Mouse (Mus musculus) spleen, postnatal 10 days (tissue): Measurements from ENCODE around the gene Kmt2b.

ENCODE experiments used
- DNase-seq, 2 experiments: peaks; one replicate each; pipeline ENCODE4 v3.0.0; 2021 to 2022; ENCODE audit warnings: low spot score in 2 of 2

The Kmt2b gene

DNA sequence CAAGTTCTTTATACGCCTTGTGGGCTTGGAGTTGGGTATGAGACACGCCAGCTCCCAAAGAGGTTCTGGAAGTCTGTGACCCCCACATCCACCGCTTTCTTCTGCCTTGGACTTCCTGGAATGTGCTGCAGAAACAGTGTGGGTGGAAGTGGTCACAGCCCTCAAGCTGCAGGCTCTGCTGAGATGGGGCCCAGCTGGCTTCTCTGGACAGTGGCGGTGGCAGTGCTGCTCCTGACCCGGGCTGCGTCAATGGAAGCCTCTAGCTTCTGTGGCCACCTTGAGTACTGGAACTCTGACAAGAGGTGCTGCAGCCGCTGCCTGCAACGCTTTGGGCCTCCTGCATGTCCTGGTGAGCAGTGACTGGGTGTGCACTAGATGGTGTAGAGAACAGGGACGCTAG lies 22.5 kb downstream of the Kmt2b start:
- DNase-seq = no peak

DNA sequence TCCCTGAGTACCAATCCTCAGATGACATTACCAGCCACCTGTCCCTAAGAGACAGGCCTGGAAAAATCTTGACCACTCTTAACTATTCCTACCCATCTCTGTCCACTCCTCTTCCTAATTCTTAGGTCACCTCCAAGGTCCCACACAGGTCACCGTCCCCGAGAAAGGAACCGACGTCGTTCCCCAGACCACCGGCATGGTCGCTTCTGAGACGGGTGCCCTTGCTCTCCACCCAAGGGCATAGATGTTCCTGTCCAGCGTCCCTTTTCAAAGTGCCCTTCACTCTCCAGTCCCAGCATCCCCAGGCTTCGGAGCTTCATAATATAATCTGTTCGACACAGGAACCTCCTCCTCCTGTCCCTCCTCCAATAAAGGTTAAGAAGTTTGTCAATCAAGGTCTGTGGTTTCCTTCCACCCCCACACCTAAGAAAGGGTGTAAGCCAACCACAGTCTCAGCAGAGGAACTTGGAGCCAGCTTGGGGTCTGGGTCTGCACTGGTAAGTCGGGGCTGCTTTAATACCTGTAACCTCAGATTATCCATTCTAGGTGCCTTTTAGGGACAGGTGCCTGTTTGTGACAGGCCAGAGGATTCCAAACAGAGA lies 23.5 kb downstream of the Kmt2b start, which contains the start of gene Igflr1:
Gene Igflr1 (plus strand): TSS at position 458 of the 602 bp plus-strand sequence.
- DNase-seq = no peak

DNA sequence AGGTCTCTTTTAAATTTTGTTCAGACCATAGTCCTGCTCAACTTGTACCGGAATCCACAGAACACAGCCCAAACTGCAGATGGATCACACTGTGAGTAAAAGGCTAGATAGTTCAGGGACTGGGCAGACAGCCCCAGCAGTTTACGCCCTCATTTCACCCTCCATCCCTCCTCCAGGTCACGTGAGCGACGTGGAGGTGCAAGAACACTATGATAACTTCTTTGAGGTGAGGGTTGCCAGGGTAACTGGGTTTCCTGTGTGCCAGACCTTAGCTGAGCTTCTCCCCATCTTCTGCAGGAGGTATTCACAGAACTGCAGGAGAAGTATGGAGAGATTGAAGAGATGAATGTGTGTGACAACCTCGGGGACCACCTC lies 24.6 kb downstream of the Kmt2b start:
- DNase-seq = peak in 1 of 2 experiments; percentile 43

DNA sequence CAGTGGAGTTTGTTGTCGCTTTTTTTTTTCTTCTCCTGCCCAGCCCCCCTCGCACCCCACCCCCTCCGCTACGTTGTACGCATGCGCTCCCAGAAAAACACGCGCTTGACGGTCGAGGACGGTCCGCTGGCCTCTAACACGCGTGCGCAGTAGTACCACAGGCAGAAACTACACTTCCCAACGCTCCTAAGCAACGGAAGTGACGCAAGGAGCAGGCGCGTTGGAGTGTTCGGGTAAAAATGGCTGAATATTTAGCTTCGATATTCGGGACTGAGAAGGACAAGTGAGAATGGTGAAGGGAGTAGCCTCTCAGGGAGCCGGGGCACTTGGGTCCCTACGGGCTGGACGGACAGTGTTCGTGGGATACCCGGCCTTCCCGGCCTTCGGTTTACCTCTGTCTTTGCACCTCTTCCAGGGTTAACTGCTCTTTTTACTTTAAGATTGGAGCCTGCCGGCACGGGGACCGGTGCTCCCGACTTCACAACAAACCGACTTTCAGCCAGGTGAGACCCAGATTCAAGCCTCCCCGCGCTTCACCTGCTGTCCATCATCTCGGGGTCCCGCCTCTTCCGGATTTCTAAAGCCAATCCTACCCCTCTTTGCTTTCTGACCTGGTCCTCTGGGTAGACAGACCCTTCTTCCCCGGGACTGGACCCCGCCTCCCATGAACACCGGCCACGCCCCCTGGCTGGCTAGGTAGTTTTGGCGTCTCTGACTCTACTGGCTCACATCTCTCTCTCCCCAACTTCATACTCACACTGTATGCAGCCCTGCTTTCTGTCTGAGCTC lies 25.2 kb downstream of the Kmt2b start, which contains the start of the genes U2af1l4, Gm49396 and Psenen:
Gene U2af1l4 (plus strand): TSS at position 185 of the 789 bp plus-strand sequence.
Gene Gm49396 (plus strand): TSS at position 228 of the 789 bp plus-strand sequence.
Gene Psenen (minus strand): TSS at position 511 of the 789 bp plus-strand sequence.
- peak; percentile 87 to 96 for DNase-seq

DNA sequence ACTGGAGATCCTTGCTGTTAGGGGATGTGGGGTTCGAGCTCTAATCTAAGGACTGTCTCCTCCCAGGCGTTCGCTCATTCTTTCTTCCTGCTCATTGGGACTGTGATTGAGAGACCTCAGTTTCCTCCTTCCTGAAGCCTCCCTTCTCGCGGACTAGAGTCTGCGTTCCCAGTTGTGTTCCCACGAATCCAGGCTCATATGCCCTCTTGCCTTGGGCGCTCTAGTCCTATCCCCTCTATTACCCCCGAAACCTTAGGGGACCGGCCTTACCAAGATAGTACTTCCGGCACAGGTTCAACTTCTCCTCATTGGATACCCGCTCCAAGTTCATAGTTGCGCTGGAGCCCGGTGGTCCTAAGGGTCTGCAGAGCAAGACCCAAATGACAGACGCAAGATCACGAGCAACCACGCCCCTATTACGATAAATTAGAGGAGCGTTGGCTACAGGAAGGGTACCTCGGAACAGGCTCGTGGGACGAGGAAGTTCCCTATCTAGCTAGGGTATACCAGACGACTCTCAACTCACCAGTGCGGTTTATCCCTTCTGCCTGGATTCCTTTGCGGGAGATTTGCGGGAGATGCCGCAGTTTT lies 25.9 kb downstream of the Kmt2b start:
- DNase-seq = no peak

DNA sequence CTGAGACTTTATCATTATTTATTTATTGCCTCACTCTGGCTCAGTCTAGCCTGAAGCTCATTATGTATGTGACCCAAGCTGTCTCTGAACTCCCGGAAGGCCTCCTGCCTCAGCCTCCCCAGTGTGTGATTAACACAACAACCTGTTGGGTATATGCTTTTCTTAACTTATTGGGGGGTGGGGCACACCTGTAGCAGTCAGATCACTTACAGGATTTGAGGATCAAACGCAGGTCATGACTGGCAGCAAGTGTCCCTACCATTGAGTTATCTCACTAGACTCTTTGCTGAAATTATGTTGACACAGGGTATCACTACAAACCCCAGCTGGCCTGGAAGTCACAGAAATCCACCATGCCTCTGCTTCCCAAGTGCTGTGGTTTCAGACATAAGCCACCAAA lies 28.2 kb downstream of the Kmt2b start:
- no peak for DNase-seq

DNA sequence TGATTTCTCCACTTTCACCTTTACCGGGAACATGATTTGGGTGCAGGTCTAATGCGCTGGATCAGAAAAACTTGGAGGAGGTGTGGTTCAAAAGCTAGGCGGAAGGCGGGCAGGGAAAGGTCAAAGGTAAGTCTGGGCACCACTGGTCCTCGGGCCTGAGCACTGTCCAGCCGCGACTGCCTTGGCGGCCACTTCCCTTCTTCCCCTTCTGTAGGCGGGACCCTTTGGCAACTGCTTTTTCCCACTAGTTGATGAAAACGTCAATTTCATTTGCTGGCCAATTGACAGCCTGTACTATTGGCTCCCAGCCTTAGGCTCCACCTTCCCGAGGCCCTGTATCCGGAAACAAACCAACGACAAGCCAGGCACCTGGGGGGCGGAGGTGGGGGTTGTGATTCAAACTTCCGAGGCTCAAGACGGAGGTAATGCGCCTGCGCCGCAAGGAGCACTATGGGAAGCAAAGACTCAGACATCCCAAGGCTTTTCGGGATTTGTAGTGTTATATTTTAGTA lies 29.0 kb downstream of the Kmt2b start, which contains the start of gene Lin37:
Gene Lin37 (minus strand): TSS at position 396 of the 512 bp plus-strand sequence.
- DNase-seq = peak; percentile 76 to 93

DNA sequence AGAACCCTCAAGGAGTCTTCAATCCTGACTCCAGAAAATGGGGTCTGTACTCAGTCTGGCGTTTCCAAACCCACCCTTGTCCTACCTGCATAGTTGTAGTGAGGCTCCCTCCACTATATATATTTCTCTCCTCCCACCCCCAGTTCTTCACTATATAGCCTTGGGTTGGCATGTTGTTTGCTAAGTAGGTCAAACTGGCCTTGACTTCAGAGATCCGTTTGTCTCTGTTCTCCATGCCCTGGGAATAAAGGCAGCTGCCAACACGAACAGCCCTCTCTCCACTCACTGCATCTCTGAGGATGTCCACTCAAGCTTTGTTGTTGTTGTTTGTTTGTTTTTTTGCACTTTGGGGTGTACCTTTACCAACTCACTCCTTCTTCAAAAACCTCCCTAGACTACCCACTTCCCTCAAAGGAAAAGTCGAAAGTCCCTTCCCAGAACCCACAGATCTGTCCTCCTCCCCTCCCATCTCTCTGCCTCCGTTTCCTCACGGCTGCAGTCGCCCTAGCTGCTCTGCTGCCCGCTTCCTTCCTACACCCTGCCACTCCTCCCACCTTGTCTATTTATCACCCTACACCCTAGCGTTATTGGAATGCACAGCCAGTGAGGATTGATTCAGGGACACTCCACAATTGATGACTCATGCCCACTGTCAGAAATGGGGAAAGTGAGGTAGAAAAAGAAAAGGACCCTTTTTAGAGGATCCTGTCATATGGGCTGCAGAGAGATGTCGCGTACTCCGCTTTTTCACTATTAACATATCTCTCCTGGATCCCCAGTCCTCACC lies 29.7 kb downstream of the Kmt2b start:
- DNase-seq = no peak

DNA sequence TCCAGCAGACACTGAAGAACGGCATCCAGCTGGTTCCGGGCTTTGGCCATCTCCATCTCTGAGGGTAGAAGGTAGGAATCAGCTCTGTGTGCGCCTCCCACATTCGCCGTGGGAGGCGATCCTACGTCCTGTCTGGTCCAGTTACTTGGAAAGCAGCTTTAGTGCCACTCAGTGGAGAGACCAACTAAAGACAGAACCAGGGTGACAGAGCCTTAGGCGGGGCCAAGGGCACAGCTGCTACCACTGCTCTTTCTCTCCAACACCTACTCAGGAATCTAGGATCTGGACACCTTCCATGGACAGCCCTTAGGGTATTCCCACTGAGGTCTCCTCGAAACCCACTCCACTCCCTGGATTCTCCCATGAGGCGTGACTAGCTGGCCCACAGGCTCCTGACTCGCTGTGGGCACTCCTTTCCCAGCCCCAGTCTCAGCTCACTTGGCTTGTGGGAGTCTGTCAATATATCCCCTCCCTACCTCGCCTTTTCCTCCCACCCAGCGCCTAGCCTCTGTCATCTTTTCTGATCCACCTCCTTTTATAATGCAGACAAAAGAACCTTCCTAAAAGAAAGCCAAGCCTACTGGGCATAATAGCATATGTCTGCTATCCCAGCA lies 30.5 kb downstream of the Kmt2b start:
- DNase-seq = no peak

DNA sequence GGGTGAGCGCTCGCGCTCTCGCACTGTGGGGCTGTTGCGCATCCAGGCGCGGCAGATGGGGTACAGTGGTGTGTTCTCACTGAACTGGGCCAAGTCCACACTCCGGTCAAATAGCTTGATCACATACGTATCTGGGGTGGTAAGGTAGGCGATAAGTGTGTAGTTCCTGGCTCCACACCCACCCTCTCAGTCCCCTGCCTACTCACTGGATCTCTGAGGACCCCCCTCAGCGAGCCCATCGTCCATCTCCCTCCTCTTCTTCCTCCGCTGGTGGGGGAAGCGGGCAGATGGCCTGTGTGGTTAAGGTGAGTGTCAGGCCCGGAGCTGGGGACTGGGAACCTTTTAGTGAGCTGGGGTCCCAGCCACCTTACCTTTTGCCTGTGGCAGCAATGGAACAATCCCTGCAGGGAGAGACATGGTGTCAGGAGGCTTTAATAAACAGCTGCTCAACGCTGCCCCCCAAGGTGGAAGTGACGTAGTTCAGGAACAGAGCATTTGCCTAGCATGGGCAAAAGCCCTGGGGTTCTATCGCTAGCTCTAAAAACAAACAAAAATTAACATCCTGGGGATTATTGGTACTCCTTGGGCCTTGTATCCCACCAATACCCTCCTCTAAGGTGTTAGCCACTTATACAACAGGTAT lies 31.5 kb downstream of the Kmt2b start:
- peak in 1 of 2 experiments; percentile 72 for DNase-seq

DNA sequence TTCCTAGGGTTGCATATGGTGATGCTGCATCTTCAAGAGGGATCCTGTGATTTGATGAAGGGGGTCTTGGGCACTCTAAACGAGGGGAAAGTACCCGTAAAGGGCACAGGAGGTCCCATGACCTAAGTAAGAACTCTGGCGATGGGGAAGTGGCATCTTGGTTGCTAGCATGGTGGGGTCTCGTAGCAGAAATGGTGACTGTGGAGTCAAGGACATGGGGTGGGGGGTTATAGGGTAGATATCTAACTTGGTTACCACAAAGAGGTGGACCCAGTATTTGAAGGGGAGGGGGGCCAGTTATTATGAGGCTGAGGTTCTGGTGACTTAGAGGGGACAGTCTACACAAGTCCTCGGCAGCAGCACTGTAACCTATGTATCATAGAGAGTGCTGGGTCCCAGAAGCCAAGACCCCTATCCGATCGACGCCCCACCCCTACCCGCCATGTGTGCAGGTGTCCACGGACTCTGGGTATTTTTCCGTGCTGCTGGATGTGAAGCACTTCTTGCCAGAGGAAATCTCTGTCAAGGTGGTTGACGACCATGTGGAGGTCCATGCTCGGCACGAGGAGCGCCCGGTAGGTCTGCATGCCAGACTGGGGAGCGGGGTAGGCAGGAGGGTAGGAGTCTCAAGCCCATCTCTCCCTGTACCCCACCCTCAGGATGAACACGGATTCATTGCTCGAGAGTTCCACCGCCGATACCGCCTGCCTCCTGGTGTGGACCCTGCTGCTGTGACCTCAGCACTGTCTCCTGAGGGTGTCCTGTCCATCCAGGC lies 34.5 kb downstream of the Kmt2b start:
- DNase-seq = no peak

DNA sequence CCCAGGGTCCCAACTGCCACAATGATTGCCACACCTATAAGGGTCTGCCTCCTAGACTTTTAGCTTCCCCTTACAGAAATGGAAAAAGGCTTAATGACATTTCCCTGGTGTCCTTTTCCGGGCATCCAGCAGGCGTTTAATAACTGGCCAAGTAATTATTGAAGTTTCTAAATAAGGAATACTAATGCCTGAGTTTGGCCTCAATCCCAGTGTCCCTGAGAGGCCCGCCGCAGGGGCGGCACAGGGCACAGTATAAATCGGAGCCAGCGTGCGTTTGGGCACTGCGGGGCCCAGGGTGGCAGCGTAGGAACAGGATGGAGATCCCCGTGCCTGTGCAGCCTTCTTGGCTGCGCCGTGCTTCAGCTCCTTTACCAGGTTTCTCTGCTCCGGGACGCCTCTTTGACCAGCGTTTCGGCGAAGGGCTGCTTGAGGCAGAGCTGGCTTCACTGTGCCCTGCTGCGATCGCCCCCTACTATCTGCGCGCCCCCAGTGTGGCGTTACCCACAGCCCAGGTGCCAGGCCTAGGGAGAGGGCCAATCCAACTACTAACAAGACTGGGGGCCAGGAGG lies 35.4 kb downstream of the Kmt2b start:
- peak; percentile 62 to 66 for DNase-seq

DNA sequence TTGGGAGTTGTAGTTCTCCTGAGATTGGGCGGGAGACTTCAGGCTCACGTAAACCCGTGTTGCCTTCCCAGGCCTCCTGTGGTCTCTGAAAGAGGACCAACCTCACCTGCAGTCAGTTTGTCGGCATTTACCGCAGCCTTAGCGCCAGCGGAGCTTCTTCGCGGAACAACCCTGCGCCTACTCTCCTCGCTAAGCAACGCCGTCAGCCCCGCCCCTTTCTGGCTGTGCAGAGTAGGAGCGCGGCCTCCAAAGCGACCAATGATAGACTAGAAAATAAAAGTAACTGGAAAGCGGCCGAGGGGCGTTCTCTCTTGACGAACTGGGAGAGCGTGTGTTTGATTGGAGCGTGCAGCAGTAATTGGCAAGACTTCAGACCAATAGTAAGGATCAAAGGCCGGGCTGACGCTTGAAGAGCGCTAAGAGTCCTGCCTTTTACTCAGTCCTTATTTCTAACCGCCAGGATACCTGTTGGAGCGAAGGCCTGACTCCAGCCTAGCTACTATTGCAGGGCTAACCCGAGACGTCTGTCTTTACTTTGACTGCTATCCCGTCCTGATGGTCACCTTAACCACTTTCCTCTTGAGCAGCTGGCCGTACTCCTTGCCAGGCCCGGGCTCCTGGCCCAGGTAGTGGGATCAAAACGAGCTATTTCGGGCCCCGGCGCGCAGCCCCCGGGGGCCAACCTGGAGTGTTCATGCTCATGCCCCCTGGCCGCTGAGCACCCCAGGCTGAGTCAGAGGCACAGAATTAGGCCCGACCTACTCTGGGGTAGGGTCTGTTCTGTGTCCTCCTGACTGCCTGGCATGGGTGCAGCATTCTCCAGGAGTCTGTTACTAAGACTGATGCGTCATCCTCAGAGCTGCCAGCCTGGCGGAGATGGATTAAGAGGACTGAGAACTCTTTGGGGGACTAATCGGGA lies 36.2 kb downstream of the Kmt2b start, which contains the start of the genes Hspb6 and Proser3:
Gene Hspb6 (plus strand): TSS at position 77 of the 919 bp plus-strand sequence.
Gene Proser3 (minus strand): TSS at position 198 of the 919 bp plus-strand sequence.
- peak; percentile 97 to 98 for DNase-seq

DNA sequence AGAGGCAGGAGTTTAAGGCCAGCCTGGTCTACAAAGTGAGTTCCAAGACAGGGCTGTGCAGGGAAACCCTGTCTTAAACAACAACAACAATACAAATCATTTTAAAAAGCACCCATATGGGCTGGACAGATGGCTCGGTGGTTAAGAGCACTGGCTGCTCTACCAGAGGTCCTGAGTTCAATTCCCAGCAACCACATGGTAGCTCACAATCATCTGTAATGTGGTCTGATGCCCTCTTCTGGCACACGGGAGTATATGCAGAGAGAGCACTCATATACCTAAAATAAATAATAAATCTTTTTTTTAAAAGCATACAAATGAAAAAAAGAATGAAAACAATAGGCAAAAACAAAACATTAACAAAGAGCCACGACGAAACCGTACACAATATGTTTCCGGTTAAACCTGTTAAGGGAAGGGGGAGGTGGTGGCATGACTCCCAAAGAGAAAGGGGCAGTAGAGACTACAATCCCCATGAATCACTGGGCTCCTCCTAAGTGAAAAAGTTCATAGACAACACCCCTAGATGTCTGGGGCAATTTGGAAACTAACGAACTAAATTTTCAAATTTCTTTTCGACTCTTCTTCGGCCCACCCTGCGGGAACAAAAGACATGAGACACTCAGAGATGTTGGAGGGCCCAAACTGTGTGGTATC lies 37.0 kb downstream of the Kmt2b start:
- DNase-seq = no peak

DNA sequence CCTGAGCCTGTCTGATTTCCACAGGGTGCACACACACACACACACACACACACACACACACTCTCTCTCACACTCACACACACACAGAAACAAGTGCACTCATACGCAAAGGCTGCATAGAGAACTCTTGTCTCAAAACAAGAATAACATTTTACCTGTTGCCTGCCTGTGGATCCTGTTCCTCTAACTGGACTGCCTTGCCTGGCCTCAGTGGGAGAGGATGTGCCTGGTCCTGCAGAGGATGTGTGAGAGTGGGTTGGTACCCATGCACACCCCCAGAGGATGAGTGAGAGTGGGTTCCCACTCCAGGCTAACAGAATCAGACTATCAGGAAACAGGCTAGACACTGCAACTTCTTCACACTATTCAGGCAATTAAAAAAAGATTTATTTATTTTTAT lies 37.9 kb downstream of the Kmt2b start:
- DNase-seq = no peak

DNA sequence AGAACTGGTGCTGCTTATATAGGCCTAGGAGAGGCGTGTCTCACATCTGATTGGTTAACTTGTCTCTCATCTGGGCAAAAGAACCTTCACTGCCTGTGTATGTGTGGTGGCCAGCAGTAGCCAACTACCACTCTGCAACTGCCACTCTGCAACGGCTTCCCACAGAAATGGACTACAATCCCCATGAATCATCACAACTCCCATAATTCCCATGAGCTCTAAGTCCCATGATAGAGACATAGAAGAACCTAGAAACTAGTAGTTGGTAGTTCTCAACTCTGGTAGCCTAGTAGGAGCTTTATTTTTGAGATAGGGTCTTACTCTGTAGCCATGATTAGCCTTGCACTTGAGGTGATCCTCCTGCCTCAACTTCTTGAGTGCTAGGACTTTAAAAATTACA lies 38.6 kb downstream of the Kmt2b start:
- DNase-seq = no peak

DNA sequence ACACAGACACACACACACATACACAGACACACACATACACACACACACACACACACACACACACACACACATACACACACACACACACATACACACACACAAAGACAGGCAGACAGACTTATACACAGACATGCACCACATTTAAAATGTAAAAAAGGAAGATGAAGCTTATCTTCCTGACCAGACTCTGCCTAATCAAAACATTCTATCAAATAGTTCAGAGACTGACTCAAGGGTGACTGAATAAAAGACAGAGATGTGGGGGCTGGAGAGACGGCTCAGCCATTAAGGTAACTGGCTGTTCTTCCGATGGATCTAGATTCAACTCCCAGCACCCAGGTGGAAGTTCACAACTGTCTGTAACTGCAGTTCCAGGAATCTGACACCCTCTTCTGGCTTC lies 44.2 kb downstream of the Kmt2b start:
- no peak for DNase-seq

DNA sequence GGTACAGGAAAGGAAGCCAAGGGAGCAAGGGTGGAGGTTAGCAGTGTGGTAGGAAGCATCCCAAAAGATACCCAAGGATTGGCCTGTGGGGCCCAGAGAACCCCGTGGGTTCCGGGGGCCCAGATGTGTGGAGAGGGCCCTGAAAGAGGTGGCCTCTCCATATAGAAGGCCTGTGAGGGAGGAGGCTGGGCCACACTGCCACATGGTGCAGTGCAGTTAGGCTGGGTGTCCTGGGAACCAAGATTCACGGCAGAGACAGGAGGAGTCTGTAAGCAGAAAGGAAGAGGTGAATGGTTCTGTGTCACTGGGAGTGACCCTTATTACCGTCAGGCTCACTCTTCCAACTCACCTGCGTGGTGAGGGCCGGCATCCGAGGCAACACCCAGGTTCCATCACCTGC lies 48.0 kb downstream of the Kmt2b start:
- no peak for DNase-seq
